Mouse (Mus musculus) intestine, embryonic 14.5 days (tissue): ENCODE measurements around the gene Tll2. TPM values are rescaled to one million over a fixed set of nuclear protein-coding genes. Genes with fewer than 3 reads are reported as not detected.

ENCODE experiments used
- ATAC-seq: fragments of 200-750 bp; cut with Nextera tagmentation; replicated peaks from 2 replicates; pipeline ENCODE4 v1.8.0; 2017; ENCODE audit warnings: low read depth, moderate number of reproducible peaks, moderate TSS enrichment, moderate library complexity; ENCODE audit not compliant: low FRiP score, low TSS enrichment
- DNase-seq: peaks from one replicate; pipeline ENCODE4 v3.0.0-alpha.2; 2018; ENCODE audit warnings: low spot score
- H3K27ac ChIP-seq: fragments of 300-500 bp; sonication (generic); 2 replicates; pipeline ENCODE4 v1.5.1; 2014; ENCODE audit warnings: low read depth, mild to moderate bottlenecking, control low read depth
- H3K27me3 ChIP-seq: fragments of 300-500 bp; sonication (generic); replicated peaks from 2 replicates; pipeline ENCODE4 v1.6.1; 2014; ENCODE audit warnings: low read length, control low read depth; ENCODE audit not compliant: control insufficient read depth, insufficient read depth
- H3K36me3 ChIP-seq: fragments of 300-500 bp; sonication (generic); 2 replicates; pipeline ENCODE4 v1.6.1; 2014; ENCODE audit warnings: low read length, control low read depth; ENCODE audit not compliant: control insufficient read depth, insufficient read depth
- H3K4me1 ChIP-seq: fragments of 300-500 bp; sonication (generic); replicated peaks from 2 replicates; pipeline ENCODE4 v1.6.1; 2014; ENCODE audit warnings: low read length, control low read depth, mixed read lengths; ENCODE audit not compliant: control insufficient read depth, insufficient read depth
- H3K4me2 ChIP-seq: fragments of 300-500 bp; sonication (generic); 2 replicates; pipeline ENCODE4 v1.6.1; 2014; ENCODE audit warnings: low read length
- H3K4me3 ChIP-seq: fragments of 300-500 bp; sonication (generic); 2 replicates; pipeline ENCODE4 v1.5.1; 2014; ENCODE audit warnings: low read depth, low read length, control low read depth, mixed read lengths
- H3K9ac ChIP-seq: fragments of 300-500 bp; sonication (generic); 2 replicates; pipeline ENCODE4 v1.6.1; 2014; ENCODE audit warnings: mild to moderate bottlenecking, low read length
- H3K9me3 ChIP-seq: fragments of 300-500 bp; sonication (generic); 2 replicates; pipeline ENCODE4 v1.6.1; 2016; ENCODE audit warnings: low read length, control low read depth; ENCODE audit not compliant: control insufficient read depth
- WGBS: fragments of 180-500 bp; shearing (Covaris S2); extraction: QIAGEN DNeasy Blood & Tissue Kit; methylation state at CpG from one replicate; pipeline ENCODE4 v1.1.7; 2014; 5-methylcytosine and 5-hydroxymethylcytosine counted together
- polyA plus RNA-seq: library from polyadenylated mRNA; unstranded; fragments of >200 nt; fragmentation: Nextera tagmentation; extraction: Ambion mirVana; gene quantifications from 2 replicates; pipeline ENCODE4 v1.2.1, GENCODE M21; 2014

Gene Tll2
- polyA plus RNA-seq, 1 experiment from 2014 or later: not detected

DNA sequence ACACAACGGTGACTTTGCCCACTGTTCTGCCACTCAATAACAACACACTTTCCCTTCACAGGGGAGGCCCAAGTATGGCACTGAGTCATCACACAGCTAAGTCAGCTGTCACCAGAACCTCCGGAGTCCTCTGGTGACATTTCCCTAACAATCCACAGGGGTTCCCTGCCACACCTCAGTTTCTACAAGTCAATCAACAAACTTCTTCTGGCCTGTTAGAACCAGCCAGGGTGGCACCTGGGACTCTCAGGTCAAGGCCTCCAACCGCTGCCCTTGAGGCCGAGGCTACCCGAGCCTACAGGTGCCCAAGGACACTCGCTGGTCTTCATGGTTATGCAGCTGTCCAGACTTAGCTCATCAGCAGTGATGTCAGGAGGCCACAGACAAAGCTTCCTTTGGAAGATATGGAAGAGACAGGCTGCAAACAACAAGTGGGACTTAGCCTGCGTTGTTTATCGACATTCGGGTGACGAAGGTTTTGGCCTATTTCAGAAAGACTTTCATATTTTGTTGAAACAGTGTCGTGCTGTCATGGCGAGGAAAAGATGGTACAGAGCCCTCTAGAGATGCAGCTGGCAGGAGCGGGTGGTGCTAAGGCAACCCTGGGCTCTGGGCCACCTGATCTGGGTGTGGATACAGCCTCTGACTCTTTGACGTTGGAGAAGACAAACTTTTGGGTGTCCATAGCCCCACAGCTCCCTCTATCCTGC is 132.7 kb downstream of the Tll2 start:
- Histone ChIP-seq H3K27me3 (no peaks in the 10 kb centered on the region), H3K4me2 (no peak overlapping the region), H3K9ac (no peak overlapping the region), H3K27ac (no peak overlapping the region), H3K4me1 (no peaks in the 10 kb centered on the region), H3K4me3 (no peak overlapping the region), H3K9me3 (no peaks in the 10 kb centered on the region), H3K36me3 (no peaks in the 10 kb centered on the region)
- DNase-seq: no peak
- ATAC-seq: no peak
- 86% methylated on average over 14 of the region's 14 CpGs for WGBS

- H3K9ac ChIP-seq: no peak overlapping the region
- H3K27me3 ChIP-seq: no peaks in the 10 kb centered on the region
- DNase-seq: peak; percentile 96
- H3K4me3 ChIP-seq: no peak overlapping the region
- no peak overlapping the region for H3K27ac ChIP-seq
- no peaks in the 10 kb centered on the region for H3K9me3 ChIP-seq
- no peak for ATAC-seq
- H3K36me3 ChIP-seq: no peaks in the 10 kb centered on the region
- no peak overlapping the region for H3K4me2 ChIP-seq
- H3K4me1 ChIP-seq: no peaks in the 10 kb centered on the region
- 12% methylated on average over 8 of the region's 8 CpGs for WGBS
Observed at GRCm38 (mm10) chr19:41071500-41071899, 135.1 kb downstream of the Tll2 start.

DNA sequence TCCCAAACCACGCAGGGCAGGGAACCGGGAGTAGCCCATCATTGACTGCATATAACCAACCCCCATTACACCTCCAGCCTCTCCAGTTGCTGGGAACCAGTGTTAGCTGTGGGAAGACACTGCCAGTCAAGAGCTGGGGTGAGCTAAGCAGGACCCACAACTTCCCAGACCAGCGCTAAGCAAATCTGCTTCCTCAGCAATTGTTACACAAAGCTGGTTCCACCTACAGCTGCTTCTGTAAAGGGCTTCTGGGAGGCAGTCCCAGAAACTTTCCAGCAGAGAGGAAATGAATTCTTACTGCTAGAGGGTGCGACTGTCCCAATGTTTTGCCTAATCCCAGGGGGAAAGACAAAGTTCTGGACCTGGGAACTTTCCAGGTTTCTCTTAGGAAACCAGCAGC is 151.9 kb downstream of the Tll2 start:
- Histone ChIP-seq H3K36me3 (no peaks in the 10 kb centered on the region), H3K4me1 (no peaks in the 10 kb centered on the region), H3K9me3 (no peaks in the 10 kb centered on the region), H3K9ac (no peak overlapping the region), H3K4me2 (no peak overlapping the region), H3K27ac (no peak overlapping the region), H3K4me3 (no peak overlapping the region), H3K27me3 (no peaks in the 10 kb centered on the region)
- ATAC-seq (no peak), DNase-seq (no peak)
- WGBS: 58% methylated on average over 4 of the region's 4 CpGs

- no peak for ATAC-seq
- DNase-seq: peak; percentile 67
- Histone ChIP-seq H3K4me2 (no peak overlapping the region), H3K36me3 (no peaks in the 10 kb centered on the region), H3K27me3 (no peaks in the 10 kb centered on the region), H3K9ac (no peak overlapping the region), H3K4me3 (no peak overlapping the region), H3K27ac (no peak overlapping the region), H3K9me3 (no peaks in the 10 kb centered on the region), H3K4me1 (no peaks in the 10 kb centered on the region)
- 26% methylated on average over 10 of the region's 10 CpGs for WGBS
Observed at GRCm38 (mm10) chr19:41053530-41053929, 153.1 kb downstream of the Tll2 start.

- DNase-seq (no peak), ATAC-seq (no peak)
- H3K9ac ChIP-seq: no peak overlapping the region
- WGBS: 45% methylated on average over 5 of the region's 5 CpGs
- no peaks in the 10 kb centered on the region for H3K27me3 ChIP-seq
- no peaks in the 10 kb centered on the region for H3K9me3 ChIP-seq
- no peaks in the 10 kb centered on the region for H3K4me1 ChIP-seq
- no peak overlapping the region for H3K4me2 ChIP-seq
- no peak overlapping the region for H3K27ac ChIP-seq
- no peaks in the 10 kb centered on the region for H3K36me3 ChIP-seq
- H3K4me3 ChIP-seq: no peak overlapping the region
Observed at GRCm38 (mm10) chr19:41052247-41052646, 154.4 kb downstream of the Tll2 start.

- ATAC-seq (no peak), DNase-seq (no peak)
- Histone ChIP-seq H3K27ac (no peak overlapping the region), H3K4me1 (no peaks in the 10 kb centered on the region), H3K9me3 (no peaks in the 10 kb centered on the region), H3K9ac (no peak overlapping the region), H3K4me2 (no peak overlapping the region), H3K36me3 (no peaks in the 10 kb centered on the region), H3K27me3 (no peaks in the 10 kb centered on the region), H3K4me3 (no peak overlapping the region)
- WGBS: 70% methylated on average over 1 of the region's 1 CpGs
Observed at GRCm38 (mm10) chr19:41051714-41052113, 154.9 kb downstream of the Tll2 start.

- Histone ChIP-seq H3K4me2 (no peak overlapping the region), H3K27ac (no peak overlapping the region), H3K9me3 (no peaks in the 10 kb centered on the region), H3K9ac (no peak overlapping the region), H3K27me3 (no peaks in the 10 kb centered on the region), H3K36me3 (no peaks in the 10 kb centered on the region), H3K4me1 (no peaks in the 10 kb centered on the region), H3K4me3 (no peak overlapping the region)
- ATAC-seq: no peak
- no peak for DNase-seq
- 65% methylated on average over 3 of the region's 3 CpGs for WGBS
Observed at GRCm38 (mm10) chr19:41048187-41048559, 158.5 kb downstream of the Tll2 start.

- Histone ChIP-seq H3K27ac (no peak overlapping the region), H3K27me3 (no peaks in the 10 kb centered on the region), H3K4me2 (no peak overlapping the region), H3K9me3 (no peaks in the 10 kb centered on the region), H3K4me1 (no peaks in the 10 kb centered on the region), H3K9ac (no peak overlapping the region), H3K4me3 (no peak overlapping the region), H3K36me3 (no peaks in the 10 kb centered on the region)
- WGBS: 80% methylated on average over 9 of the region's 9 CpGs
- ATAC-seq (no peak), DNase-seq (no peak)
Observed at GRCm38 (mm10) chr19:41047437-41048186, 159.0 kb downstream of the Tll2 start.
